Mouse (Mus musculus): ENCODE results near the gene Pogk. TPM values are rescaled to one million over a fixed set of nuclear protein-coding genes. Genes with fewer than 3 reads are reported as not detected.

The Pogk gene
- total RNA-seq (2023), result 15.0 to 18.3 TPM (median 16.6 TPM) in 4 replicates

GRCm38 (mm10) chr1:166409701-166410220 lies at the start of gene Pogk:
Pogk (minus strand) TSS chr1:166409863.

GRCm38 (mm10) chr1:166379013-166379629 lies 30.5 kb downstream of the Pogk start, which contains the start of gene Tada1:
Tada1 (plus strand) TSS chr1:166379097.

Other genes starting within 250 kb of the Pogk start
- gene Mael, start 171.1 kb downstream of the Pogk start, total RNA-seq (2023), result not detected in 4 replicates
- gene Ildr2, start 155.7 kb downstream of the Pogk start, total RNA-seq (2023), result 0.15 to 0.28 TPM (median 0.21 TPM) in 3 of 4 replicates, not detected in the other
- 25.7 to 30.4 TPM (median 28.5 TPM) in 4 replicates for gene Tada1, start 30.8 kb downstream of the Pogk start, total RNA-seq (2023)
- not detected in 4 replicates for gene Gm4846, start 87.7 kb upstream of the Pogk start, total RNA-seq (2023)
- gene Gm4847, start 237.8 kb upstream of the Pogk start, total RNA-seq (2023), result not detected in 4 replicates

Measured in B cell, adult 62 days (primary cell).